Mouse (Mus musculus) gastrocnemius, adult 2 months (tissue): ENCODE results near the gene Adamts8. TPM values are rescaled to one million over a fixed set of nuclear protein-coding genes. Genes with fewer than 3 reads are reported as not detected.

Experiments used
- DNase-seq: peaks from one replicate; pipeline ENCODE4 v3.0.0; 2022
- H3K27ac ChIP-seq: fragments of 200-600 bp; 2 replicates; pipeline ENCODE4 v1.8.1; 2022; ENCODE audit warnings: mild to moderate bottlenecking
- H3K4me3 ChIP-seq: fragments of 200-600 bp; 2 replicates; pipeline ENCODE4 v1.8.1; 2022; ENCODE audit warnings: mild to moderate bottlenecking, moderate library complexity
- CTCF ChIP-seq: fragments of 200-600 bp; IDR thresholded peaks from 2 replicates; pipeline ENCODE4 v1.8.1; 2022; ENCODE audit warnings: antibody characterized with exemption, mild to moderate bottlenecking, moderate library complexity
- intact Hi-C: fragments of 180-260 bp; cut with DNase I; formaldehyde crosslinking; loops from one replicate; pipeline ENCODE4 v1.15.1; 2025
- total RNA-seq, 2 experiments: library from RNA; stranded (reverse); gene quantifications; 2 replicates each; pipeline ENCODE4 v1.2.3; 2021

Adamts8 gene
- total RNA-seq, 2 experiments from 2014 or later, result 1.5 to 14.6 TPM

- TF ChIP-seq CTCF, result no peak
- H3K27ac ChIP-seq, result no peak overlapping the region
- no peak for DNase-seq
- H3K4me3 ChIP-seq, result no peak overlapping the region
- intact Hi-C loops, result no loop called here
Observed at GRCm38 (mm10) chr9:30934827-30935226, 7.5 kb upstream of the Adamts8 start.

- Histone ChIP-seq H3K4me3 (no peak overlapping the region), H3K27ac (no peak overlapping the region)
- intact Hi-C loops, result loop anchor here (1.0 kb wide), 1 partner anchor 457 kb away; no protein-coding TSS in a partner anchor
- peak; percentile 62 for TF ChIP-seq CTCF
- peak; percentile 73 for DNase-seq
Observed at GRCm38 (mm10) chr9:30936674-30937438, 5.5 kb upstream of the Adamts8 start.

- Histone ChIP-seq H3K4me3 (no peak overlapping the region), H3K27ac (no peak overlapping the region)
- DNase-seq, result peak; percentile 88
- intact Hi-C loops, result loop anchor here (1.0 to 2.0 kb wide), 2 partner anchors 460 to 502 kb away; no protein-coding TSS in a partner anchor
- peak; percentile 96 for TF ChIP-seq CTCF
Observed at GRCm38 (mm10) chr9:30940328-30940727, 2.0 kb upstream of the Adamts8 start.

GRCm38 (mm10) chr9:30943341-30943740, 979 bp downstream of the Adamts8 start:
- no peak for TF ChIP-seq CTCF
- peak overlapping the region; percentile 12; the same call in 1 of the 2 replicates for H3K27ac ChIP-seq
- peak overlapping the region; percentile 85 for H3K4me3 ChIP-seq
- no peak for DNase-seq
- intact Hi-C loops, result no loop called here

- H3K4me3 ChIP-seq, result peak overlapping the region; percentile 85
- intact Hi-C loops, result loop anchor here (2.0 kb wide), 1 partner anchor 139 kb away; no protein-coding TSS in a partner anchor
- no peak for TF ChIP-seq CTCF
- H3K27ac ChIP-seq, result no peak overlapping the region
- no peak for DNase-seq
Observed at GRCm38 (mm10) chr9:30944234-30944633, 1.9 kb downstream of the Adamts8 start.

GRCm38 (mm10) chr9:30945276-30945675, 2.9 kb downstream of the Adamts8 start:
- no peak overlapping the region for H3K4me3 ChIP-seq
- H3K27ac ChIP-seq, result no peak overlapping the region
- TF ChIP-seq CTCF, result no peak
- intact Hi-C loops, result loop anchor here (2.0 kb wide), 1 partner anchor 138 kb away; no protein-coding TSS in a partner anchor
- no peak for DNase-seq

GRCm38 (mm10) chr9:30949422-30949821, 7.1 kb downstream of the Adamts8 start:
- no peak for DNase-seq
- intact Hi-C loops, result no loop called here
- no peak overlapping the region for H3K27ac ChIP-seq
- no peak for TF ChIP-seq CTCF
- H3K4me3 ChIP-seq, result no peak overlapping the region

- no peak for DNase-seq
- intact Hi-C loops, result no loop called here
- H3K27ac ChIP-seq, result no peak overlapping the region
- TF ChIP-seq CTCF, result no peak
- no peak overlapping the region for H3K4me3 ChIP-seq
Observed at GRCm38 (mm10) chr9:30949971-30950370, 7.6 kb downstream of the Adamts8 start.

GRCm38 (mm10) chr9:30950592-30950991, 8.2 kb downstream of the Adamts8 start:
- Histone ChIP-seq H3K27ac (no peak overlapping the region), H3K4me3 (no peak overlapping the region)
- TF ChIP-seq CTCF, result no peak
- intact Hi-C loops, result no loop called here
- no peak for DNase-seq

- intact Hi-C loops, result no loop called here
- DNase-seq, result no peak
- H3K4me3 ChIP-seq, result no peak overlapping the region
- no peak overlapping the region for H3K27ac ChIP-seq
- TF ChIP-seq CTCF, result no peak
Observed at GRCm38 (mm10) chr9:30951461-30951860, 9.1 kb downstream of the Adamts8 start.

GRCm38 (mm10) chr9:30953287-30953686, 10.9 kb downstream of the Adamts8 start:
- no peak overlapping the region for H3K27ac ChIP-seq
- DNase-seq, result no peak
- peak; percentile 33; the same call in 1 of the 2 replicates for TF ChIP-seq CTCF
- intact Hi-C loops, result no loop called here
- no peak overlapping the region for H3K4me3 ChIP-seq

- Histone ChIP-seq H3K4me3 (no peak overlapping the region), H3K27ac (peak overlapping the region; percentile 81)
- intact Hi-C loops, result loop anchor here (5.0 kb wide), 1 partner anchor 42 kb away; no protein-coding TSS in a partner anchor
- peak; percentile 80 for DNase-seq
- no peak for TF ChIP-seq CTCF
Observed at GRCm38 (mm10) chr9:30955246-30955645, 12.9 kb downstream of the Adamts8 start.

GRCm38 (mm10) chr9:30963780-30964179, 21.4 kb downstream of the Adamts8 start:
- TF ChIP-seq CTCF, result no peak
- Histone ChIP-seq H3K4me3 (no peak overlapping the region), H3K27ac (no peak overlapping the region)
- intact Hi-C loops, result no loop called here
- DNase-seq, result no peak

- no peak for TF ChIP-seq CTCF
- Histone ChIP-seq H3K27ac (peak overlapping the region; percentile 74), H3K4me3 (no peak overlapping the region)
- peak; percentile 61 for DNase-seq
- intact Hi-C loops, result no loop called here
Observed at GRCm38 (mm10) chr9:30964685-30965084, 22.3 kb downstream of the Adamts8 start.
